Mouse (Mus musculus) hindbrain, embryonic 13.5 days (tissue): ENCODE data around the gene Gm20425. TPM values are rescaled to one million over a fixed set of nuclear protein-coding genes. Genes with fewer than 3 reads are reported as not detected.
A peak's percentile ranks its signal among the peaks of the same experiment; 100 is the strongest.

Experiments
- ATAC-seq: fragments of 200-750 bp; cut with Nextera tagmentation; 2 replicates; pipeline ENCODE4 v1.8.0; 2017; ENCODE audit warnings: moderate TSS enrichment; ENCODE audit not compliant: low FRiP score
- H3K27ac ChIP-seq: fragments of 300-500 bp; sonication (generic); 2 replicates; pipeline ENCODE4 v1.5.1; 2015; ENCODE audit warnings: inconsistent platforms, mild to moderate bottlenecking, moderate library complexity
- H3K27me3 ChIP-seq: fragments of 300-500 bp; sonication (generic); 2 replicates; pipeline ENCODE4 v1.6.1; 2015; ENCODE audit warnings: mild to moderate bottlenecking, inconsistent platforms
- H3K36me3 ChIP-seq: fragments of 300-500 bp; sonication (generic); 2 replicates; pipeline ENCODE4 v1.6.1; 2015; ENCODE audit warnings: mild to moderate bottlenecking, inconsistent platforms
- H3K4me1 ChIP-seq: fragments of 300-500 bp; sonication (generic); replicated peaks from 2 replicates; pipeline ENCODE4 v1.6.1; 2015; ENCODE audit warnings: inconsistent platforms
- H3K4me2 ChIP-seq: fragments of 300-500 bp; sonication (generic); 2 replicates; pipeline ENCODE4 v1.6.1; 2015; ENCODE audit warnings: inconsistent platforms, mild to moderate bottlenecking, moderate library complexity
- H3K4me3 ChIP-seq: fragments of 300-500 bp; sonication (generic); 2 replicates; pipeline ENCODE4 v1.5.1; 2015; ENCODE audit warnings: mild to moderate bottlenecking, inconsistent platforms
- H3K9ac ChIP-seq: fragments of 300-500 bp; sonication (generic); 2 replicates; pipeline ENCODE4 v1.6.1; 2015; ENCODE audit warnings: mild to moderate bottlenecking, inconsistent platforms
- H3K9me3 ChIP-seq: fragments of 300-500 bp; sonication (generic); 2 replicates; pipeline ENCODE4 v1.6.1; 2016; ENCODE audit warnings: inconsistent platforms
- WGBS: fragments of 180-500 bp; shearing (Covaris S2); methylation state at CpG from one replicate; pipeline ENCODE4 v1.1.7; 2015; 5-methylcytosine and 5-hydroxymethylcytosine counted together
- polyA plus RNA-seq: library from polyadenylated mRNA; unstranded; fragments of >200 nt; fragmentation: Nextera tagmentation; extraction: Ambion mirVana; gene quantifications from 2 replicates; pipeline ENCODE4 v1.2.1, GENCODE M21; 2015

Gene Gm20425
- polyA plus RNA-seq, 1 experiment from 2014 or later = 3.5 TPM

GRCm38 (mm10) chr9:103212654-103213420, 17.3 kb downstream of the Gm20425 start:
- Histone ChIP-seq H3K4me2 (no peak overlapping the region), H3K27me3 (no peaks in the 10 kb centered on the region), H3K36me3 (no peaks in the 10 kb centered on the region), H3K4me3 (no peak overlapping the region), H3K27ac (no peak overlapping the region), H3K4me1 (peaks cover 3% of the 10 kb centered on the region; the same call in 1 of the 2 replicates), H3K9me3 (no peaks in the 10 kb centered on the region), H3K9ac (no peak overlapping the region)
- WGBS = 77% methylated on average over 28 of the region's 28 CpGs
- ATAC-seq = no peak

- ATAC-seq = peak; percentile 66; the same call in 1 of the 2 replicates
- no peak overlapping the region for H3K4me3 ChIP-seq
- no peak overlapping the region for H3K27ac ChIP-seq
- H3K27me3 ChIP-seq = no peaks in the 10 kb centered on the region
- H3K4me2 ChIP-seq = no peak overlapping the region
- no peak overlapping the region for H3K9ac ChIP-seq
- H3K4me1 ChIP-seq = peaks cover 4% of the 10 kb centered on the region; the same call in 1 of the 2 replicates
- H3K36me3 ChIP-seq = no peaks in the 10 kb centered on the region
- WGBS = 46% methylated on average over 6 of the region's 6 CpGs
- H3K9me3 ChIP-seq = no peaks in the 10 kb centered on the region
These were observed 21.2 kb downstream of the Gm20425 start for GRCm38 (mm10) chr9:103208802-103209423.

DNA sequence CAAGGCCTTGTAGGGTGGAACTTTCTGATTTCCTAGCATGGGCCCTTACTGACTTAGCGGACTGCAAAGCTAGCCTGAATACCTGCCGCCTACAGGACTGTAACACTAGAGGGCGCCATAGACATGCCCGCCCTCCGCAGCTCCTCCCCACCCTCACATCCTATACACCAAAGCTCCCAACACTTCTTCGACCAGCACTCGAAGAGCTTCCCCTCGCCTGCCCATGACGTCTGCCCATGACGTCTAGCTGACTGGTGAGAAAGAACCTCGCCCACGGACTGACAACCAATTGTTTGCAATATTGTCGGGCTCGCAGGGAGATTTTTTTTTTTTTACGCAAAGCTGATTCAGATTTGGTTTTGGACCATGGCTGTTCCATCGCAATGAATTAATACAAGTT, 22.3 kb downstream of the Gm20425 start:
- no peaks in the 10 kb centered on the region for H3K36me3 ChIP-seq
- peak overlapping the region; percentile 50 for H3K4me2 ChIP-seq
- WGBS = 10% methylated on average over 16 of the region's 16 CpGs
- peak; percentile 79 for ATAC-seq
- no peaks in the 10 kb centered on the region for H3K27me3 ChIP-seq
- H3K27ac ChIP-seq = no peak overlapping the region
- H3K4me3 ChIP-seq = peak overlapping the region; percentile 25
- H3K9ac ChIP-seq = 0 out of 2 replicates have a peak overlapping the region, but pooled peaks have one; percentile 43
- H3K9me3 ChIP-seq = no peaks in the 10 kb centered on the region
- H3K4me1 ChIP-seq = peaks cover 4% of the 10 kb centered on the region; the same call in 1 of the 2 replicates

GRCm38 (mm10) chr9:103205786-103206185, 24.3 kb downstream of the Gm20425 start:
- no peak for ATAC-seq
- 90% methylated on average over 5 of the region's 5 CpGs for WGBS

GRCm38 (mm10) chr9:103201561-103202260, 28.4 kb downstream of the Gm20425 start, which contains the start of gene Srprb:
Gene Srprb, minus strand, starts transcription at chr9:103202137.
- Histone ChIP-seq H3K9me3 (no peaks in the 10 kb centered on the region), H3K4me2 (peak within 1 kb of the TSS; percentile 70), H3K9ac (peak within 1 kb of the TSS; percentile 85), H3K4me3 (peak within 1 kb of the TSS; percentile 88), H3K4me1 (peaks cover 11% of the 10 kb centered on the region), H3K36me3 (peaks cover 21% of the 10 kb centered on the region), H3K27me3 (no peaks in the 10 kb centered on the region), H3K27ac (peak within 1 kb of the TSS; percentile 85)
- peak; percentile 98 for ATAC-seq
- under 1% methylated on average over 45 of the region's 45 CpGs for WGBS

More at GRCm38 (mm10) chr9:103205786-103206185, 24.3 kb downstream of the Gm20425 start:
- Histone ChIP-seq H3K9me3 (no peaks in the 10 kb centered on the region), H3K27me3 (no peaks in the 10 kb centered on the region), H3K36me3 (no peaks in the 10 kb centered on the region), H3K4me3 (no peak overlapping the region), H3K27ac (no peak overlapping the region), H3K9ac (no peak overlapping the region), H3K4me2 (no peak overlapping the region), H3K4me1 (peaks cover 10% of the 10 kb centered on the region)

DNA sequence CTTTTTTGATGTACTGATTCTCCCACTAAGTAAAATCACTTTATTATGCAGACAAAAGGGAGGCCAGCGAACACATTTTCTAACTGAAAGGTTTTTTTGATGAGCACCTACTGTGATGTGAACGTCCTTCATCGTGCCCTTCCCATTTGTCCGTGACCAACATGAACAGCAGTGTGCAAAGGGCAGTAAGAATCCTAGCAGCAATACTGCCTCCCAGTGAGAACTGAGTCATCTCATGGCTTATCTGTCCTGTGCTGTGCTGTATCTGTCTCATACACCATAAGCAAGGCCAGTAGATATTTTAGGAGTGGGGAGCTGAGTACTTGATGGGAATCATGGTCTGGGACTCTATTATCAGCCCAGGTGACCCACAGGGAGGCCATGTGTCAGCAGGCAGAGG, 41.7 kb downstream of the Gm20425 start:
- H3K4me2 ChIP-seq = no peak overlapping the region
- no peak overlapping the region for H3K4me3 ChIP-seq
- 82% methylated on average over 4 of the region's 4 CpGs for WGBS
- H3K4me1 ChIP-seq = no peaks in the 10 kb centered on the region
- no peak for ATAC-seq
- no peaks in the 10 kb centered on the region for H3K27me3 ChIP-seq
- H3K9me3 ChIP-seq = no peaks in the 10 kb centered on the region
- H3K27ac ChIP-seq = no peak overlapping the region; the same call in 1 of the 2 replicates
- no peak overlapping the region for H3K9ac ChIP-seq
- H3K36me3 ChIP-seq = peaks cover 69% of the 10 kb centered on the region

- Histone ChIP-seq H3K27ac (no peak overlapping the region), H3K4me2 (no peak overlapping the region), H3K36me3 (peaks cover 69% of the 10 kb centered on the region), H3K4me1 (no peaks in the 10 kb centered on the region), H3K4me3 (no peak overlapping the region), H3K9ac (no peak overlapping the region), H3K9me3 (no peaks in the 10 kb centered on the region), H3K27me3 (no peaks in the 10 kb centered on the region)
- 72% methylated on average over 9 of the region's 9 CpGs for WGBS
- ATAC-seq = no peak
These were observed 43.4 kb downstream of the Gm20425 start for GRCm38 (mm10) chr9:103186747-103187146.

GRCm38 (mm10) chr9:103185946-103186345, 44.2 kb downstream of the Gm20425 start:
- peaks cover 64% of the 10 kb centered on the region for H3K36me3 ChIP-seq
- no peak overlapping the region for H3K9ac ChIP-seq
- 93% methylated on average over 8 of the region's 8 CpGs for WGBS
- no peak overlapping the region for H3K4me2 ChIP-seq
- no peak overlapping the region for H3K27ac ChIP-seq
- H3K27me3 ChIP-seq = no peaks in the 10 kb centered on the region
- ATAC-seq = no peak
- no peak overlapping the region for H3K4me3 ChIP-seq
- peaks cover 3% of the 10 kb centered on the region for H3K4me1 ChIP-seq
- H3K9me3 ChIP-seq = no peaks in the 10 kb centered on the region

DNA sequence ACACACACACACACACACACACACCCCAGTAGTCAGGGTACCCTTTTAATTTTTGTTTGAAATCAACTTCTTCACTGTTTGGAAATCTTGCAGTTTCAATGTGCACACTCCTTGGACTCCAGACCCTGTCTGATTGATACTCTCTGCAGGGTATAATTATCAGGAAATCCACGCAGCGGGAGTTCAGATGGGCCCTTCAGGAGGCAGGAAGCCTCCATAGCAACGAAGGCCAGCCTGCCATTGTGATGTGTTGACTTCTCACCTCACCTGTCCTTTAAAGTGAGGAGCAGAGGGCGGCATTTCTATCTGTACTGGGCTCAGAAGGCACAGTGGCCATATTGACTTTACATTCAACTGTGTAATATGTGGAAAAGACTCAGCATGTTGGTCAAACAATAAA, 45.3 kb downstream of the Gm20425 start:
- Histone ChIP-seq H3K4me1 (peaks cover 13% of the 10 kb centered on the region), H3K4me2 (no peak overlapping the region), H3K27ac (no peak overlapping the region), H3K9ac (no peak overlapping the region), H3K9me3 (no peaks in the 10 kb centered on the region), H3K36me3 (peaks cover 59% of the 10 kb centered on the region), H3K27me3 (no peaks in the 10 kb centered on the region), H3K4me3 (no peak overlapping the region)
- ATAC-seq = no peak
- 68% methylated on average over 4 of the region's 4 CpGs for WGBS

DNA sequence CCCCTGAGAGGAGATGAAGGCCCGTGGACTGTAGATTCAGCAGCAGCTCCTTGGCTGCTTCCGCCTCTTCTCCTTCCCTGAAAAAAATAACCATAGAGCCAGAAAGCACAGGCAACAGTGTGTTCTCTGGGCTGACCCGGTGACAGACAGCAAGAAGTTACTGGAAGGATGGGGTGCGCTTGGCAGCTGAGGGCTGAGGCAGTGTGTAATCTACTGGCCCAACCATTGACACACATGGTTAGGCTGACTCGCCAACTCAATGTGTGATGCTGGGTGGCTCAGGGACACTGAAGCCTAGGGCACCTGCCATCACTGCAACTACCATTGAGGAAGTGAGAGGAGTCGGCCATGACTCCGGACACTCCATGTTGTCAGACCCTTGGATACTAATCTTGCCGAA, 48.2 kb downstream of the Gm20425 start:
- no peak overlapping the region for H3K4me3 ChIP-seq
- no peaks in the 10 kb centered on the region for H3K9me3 ChIP-seq
- no peaks in the 10 kb centered on the region for H3K27me3 ChIP-seq
- H3K4me1 ChIP-seq = peaks cover 16% of the 10 kb centered on the region
- peaks cover 65% of the 10 kb centered on the region for H3K36me3 ChIP-seq
- no peak for ATAC-seq
- no peak overlapping the region for H3K9ac ChIP-seq
- WGBS = 93% methylated on average over 8 of the region's 8 CpGs
- H3K27ac ChIP-seq = 0 out of 2 replicates have a peak overlapping the region, but pooled peaks have one; percentile 23
- no peak overlapping the region for H3K4me2 ChIP-seq

DNA sequence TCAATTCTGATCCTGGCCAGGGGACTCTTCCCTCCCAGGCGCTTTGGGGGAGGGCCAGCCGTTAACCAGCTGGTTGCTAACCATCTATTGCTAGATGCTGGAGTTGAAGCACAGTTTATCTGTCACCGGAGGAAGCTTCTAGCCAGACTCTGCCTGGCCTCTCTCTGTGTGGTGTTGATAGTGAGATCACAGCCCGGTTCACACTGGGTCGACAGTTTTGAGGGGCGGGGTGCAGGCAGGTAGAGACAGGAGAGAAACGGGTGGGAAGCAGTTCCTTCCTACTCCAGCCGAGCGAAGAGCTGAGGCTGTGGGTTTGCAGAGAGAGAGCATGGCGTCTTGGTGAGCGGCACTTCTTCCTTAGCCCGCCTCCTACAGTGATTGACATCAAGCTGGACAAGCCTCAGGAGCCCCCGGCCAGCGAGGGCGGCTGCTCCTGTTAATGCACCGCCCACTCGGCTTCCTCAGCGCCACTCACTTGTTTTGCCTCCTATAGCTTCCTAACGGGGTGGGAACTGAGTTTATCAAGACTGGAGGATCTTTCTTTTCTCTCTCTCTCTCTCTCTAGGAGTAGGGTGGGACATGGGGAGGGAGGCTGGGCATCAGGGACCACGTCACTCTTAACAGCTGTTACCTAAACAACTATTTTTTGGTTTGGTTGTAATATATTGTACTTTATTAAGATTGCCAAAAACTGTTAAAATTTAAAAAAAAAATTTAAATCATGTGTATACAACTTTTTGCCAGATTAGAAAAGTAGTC, 49.1 kb downstream of the Gm20425 start:
- Histone ChIP-seq H3K36me3 (peaks cover 74% of the 10 kb centered on the region), H3K4me3 (peak overlapping the region; percentile 24), H3K4me2 (peak overlapping the region; percentile 49), H3K4me1 (peaks cover 16% of the 10 kb centered on the region), H3K9ac (peak overlapping the region; percentile 62; the same call in 1 of the 2 replicates), H3K27ac (peak overlapping the region; percentile 62), H3K9me3 (no peaks in the 10 kb centered on the region), H3K27me3 (no peaks in the 10 kb centered on the region)
- WGBS = 5% methylated on average over 20 of the region's 20 CpGs
- peak; percentile 47; the same call in 1 of the 2 replicates for ATAC-seq
